Mouse (Mus musculus) left cerebral cortex, postnatal 10 days (tissue): Measurements from ENCODE around the gene Bax. TPM values are rescaled to one million over a fixed set of nuclear protein-coding genes. Genes with fewer than 3 reads are reported as not detected.

Experiments
- DNase-seq, 2 experiments: peaks; one replicate each; pipeline ENCODE4 v3.0.0; 2021 to 2022; ENCODE audit warnings: low spot score in 2 of 2, mixed read lengths in 1 of 2; ENCODE audit errors: extremely low spot score in 1 of 2
- intact Hi-C: fragments of 180-260 bp; cut with DNase I; formaldehyde crosslinking; loops from one replicate; pipeline ENCODE4 v1.15.1; 2025
- total RNA-seq, 2 experiments: library from RNA; stranded (reverse); gene quantifications; 2 replicates each; pipeline ENCODE4 v1.2.3; 2021

Bax gene
- total RNA-seq, result 10 to 100 TPM; 86.0 to 93.8 TPM

DNA sequence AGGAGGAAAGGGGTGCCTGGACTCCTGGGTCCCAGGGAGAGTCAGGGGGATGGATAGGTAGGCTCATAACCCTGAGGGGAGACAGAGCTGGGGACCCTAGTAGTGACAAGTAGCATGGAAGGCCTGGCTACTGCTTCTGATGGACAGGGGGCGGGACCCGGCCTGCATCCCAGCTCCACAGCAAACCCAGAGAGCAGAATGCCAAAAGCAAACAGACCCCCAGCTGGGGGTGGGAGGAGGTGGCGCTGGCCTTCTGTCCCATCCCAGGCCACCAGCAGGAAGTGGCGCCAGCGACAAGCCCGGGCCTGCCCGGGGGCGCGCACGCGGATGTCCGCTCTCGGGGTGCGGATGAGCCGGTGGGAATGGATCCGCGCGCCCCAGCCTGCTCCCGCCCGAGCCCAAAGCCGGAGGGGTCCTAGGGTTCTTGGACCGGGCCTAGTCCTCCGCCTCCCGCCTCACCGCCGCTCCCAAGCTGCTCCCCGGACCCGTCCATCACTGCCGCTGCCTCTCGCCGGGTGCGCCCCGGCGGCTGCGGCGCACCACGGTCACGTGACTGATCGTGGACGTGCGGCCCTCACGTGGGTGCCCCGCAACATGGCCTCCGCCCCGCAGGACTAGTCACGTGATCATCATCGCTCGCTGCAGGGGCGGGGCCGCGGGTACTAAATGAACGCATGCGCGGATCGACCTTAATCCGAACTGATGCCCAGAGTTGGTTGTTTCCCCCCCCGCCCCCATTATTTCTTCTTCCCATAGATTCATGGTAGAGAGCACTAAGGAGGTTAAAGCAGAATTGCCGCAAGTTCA, at the start of gene Bax:
Gene Bax, minus strand, starts transcription at position 616 of the 807 bp plus-strand sequence.
- intact Hi-C loops, result no loop called here
- DNase-seq, result peak; percentile 95 to 98

DNA sequence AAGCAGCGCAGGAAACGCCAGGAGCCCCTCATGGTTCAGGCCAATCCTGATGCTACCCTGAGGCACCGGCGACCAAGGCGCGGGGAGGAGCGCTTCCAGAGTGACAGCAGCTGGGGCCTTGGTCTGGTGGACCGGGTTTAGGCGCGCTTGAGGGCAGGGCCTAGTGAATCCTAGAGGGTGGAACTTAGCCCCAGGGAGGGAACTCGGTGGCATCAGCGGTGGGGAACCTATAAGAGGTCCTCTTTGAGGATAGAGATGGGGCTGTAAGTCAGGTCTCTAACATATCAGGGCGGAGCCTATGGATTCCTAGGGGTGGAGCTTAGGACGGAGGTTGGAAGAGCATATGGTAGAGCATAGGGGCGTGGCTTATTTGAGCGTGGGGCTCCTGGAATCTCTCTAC, 48.7 kb upstream of the Bax start:
- intact Hi-C loops, result no loop called here
- DNase-seq, result no peak

DNA sequence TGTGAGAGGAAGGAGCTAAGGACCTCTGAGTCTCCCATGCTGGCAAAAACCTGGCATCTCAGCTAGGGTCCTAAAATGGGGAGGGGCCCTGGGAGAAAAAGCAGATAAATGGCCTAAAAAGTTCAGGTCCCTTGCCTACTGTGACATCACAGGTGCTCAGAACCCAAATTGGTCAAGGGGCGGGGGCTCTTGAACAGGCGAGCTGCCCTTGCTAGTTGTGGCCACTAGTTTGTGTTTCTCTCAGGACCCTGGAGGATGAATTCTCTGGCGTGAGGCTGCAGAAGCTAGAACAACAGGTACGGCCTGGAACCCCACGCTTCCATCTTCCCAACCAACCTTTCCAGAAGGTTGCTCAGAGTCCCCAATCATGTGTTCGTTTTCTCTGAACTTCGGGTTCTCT, 47.7 kb upstream of the Bax start:
- DNase-seq, result no peak
- intact Hi-C loops, result no loop called here

DNA sequence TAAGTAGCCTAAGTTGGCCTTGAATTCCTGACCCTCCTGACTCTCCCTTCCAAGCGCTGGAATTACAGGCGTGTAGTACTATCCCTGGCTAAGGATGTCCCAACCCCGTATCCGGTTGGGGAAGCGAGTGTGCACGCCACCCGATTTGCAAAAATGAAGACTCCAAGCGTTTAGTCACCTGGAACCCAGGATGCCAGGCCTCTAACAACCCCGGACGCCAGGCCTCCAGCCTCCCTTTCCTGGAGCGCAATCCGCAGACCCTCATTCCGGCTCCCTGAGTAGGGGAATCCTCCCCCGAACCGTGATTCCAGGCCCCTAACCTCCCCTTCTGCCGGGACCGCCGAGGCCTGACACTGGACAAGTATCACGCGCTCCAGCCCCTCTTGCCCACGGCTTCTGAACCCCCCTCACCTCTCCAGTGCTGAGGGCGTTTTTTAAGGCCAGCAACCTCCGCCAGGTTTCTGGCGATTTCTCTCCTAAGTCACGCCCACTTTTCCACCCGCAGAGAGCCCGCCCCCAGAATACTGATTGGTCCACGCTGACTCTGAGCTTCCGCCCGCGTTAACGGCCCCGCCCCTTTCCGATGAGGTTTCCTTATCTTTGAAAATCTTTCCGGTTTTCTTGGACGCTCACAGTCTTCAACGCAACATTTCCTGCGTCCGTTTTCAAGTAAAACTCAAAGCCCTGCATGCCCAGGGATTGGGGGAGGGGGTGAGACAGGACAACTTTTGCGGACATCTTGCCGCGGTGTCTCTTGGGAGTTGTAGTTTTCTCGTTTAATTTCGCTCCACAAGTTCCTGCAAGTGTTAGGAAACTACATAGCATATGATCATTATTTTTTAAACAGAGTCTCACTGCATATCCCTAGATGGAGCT, 43.5 kb upstream of the Bax start, which contains the start of gene Nucb1:
Gene Nucb1, minus strand, starts transcription at position 495 of the 876 bp plus-strand sequence.
- intact Hi-C loops, result no loop called here
- peak; percentile 85 to 95 for DNase-seq

DNA sequence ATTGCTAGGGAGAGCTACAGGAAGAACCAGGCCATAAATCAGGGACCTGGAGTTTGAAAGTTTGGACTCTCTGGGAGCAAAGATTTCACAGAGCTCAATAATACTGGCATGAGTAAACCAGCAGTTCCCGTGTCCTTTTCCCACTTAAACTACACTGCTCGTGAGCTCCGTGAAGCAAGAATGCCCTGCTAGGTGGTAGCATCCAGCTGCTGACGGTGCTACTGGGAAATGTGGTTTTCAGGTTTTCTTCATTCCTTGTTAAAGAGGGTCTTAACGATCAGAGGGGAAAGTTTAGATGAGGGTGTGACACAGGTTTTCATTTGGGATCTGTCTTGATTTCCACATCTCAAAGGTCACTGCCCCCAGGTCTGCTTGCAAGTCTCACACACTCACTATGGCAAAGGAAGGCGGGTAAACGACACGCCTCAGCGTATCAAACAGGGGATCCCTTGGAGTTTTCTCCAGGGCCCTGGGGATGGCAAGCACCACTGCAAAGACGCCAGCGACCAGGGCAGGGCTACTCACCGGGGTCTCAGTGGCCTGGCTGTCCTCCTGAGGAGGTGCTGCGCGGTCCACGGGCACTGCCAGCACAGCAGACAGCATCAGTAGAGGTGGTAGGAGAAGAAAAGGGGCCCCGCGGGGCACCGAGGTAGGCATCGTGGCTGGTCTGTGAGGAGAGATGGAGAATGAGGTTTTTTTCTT, 42.6 kb upstream of the Bax start:
- intact Hi-C loops, result no loop called here
- no peak for DNase-seq

DNA sequence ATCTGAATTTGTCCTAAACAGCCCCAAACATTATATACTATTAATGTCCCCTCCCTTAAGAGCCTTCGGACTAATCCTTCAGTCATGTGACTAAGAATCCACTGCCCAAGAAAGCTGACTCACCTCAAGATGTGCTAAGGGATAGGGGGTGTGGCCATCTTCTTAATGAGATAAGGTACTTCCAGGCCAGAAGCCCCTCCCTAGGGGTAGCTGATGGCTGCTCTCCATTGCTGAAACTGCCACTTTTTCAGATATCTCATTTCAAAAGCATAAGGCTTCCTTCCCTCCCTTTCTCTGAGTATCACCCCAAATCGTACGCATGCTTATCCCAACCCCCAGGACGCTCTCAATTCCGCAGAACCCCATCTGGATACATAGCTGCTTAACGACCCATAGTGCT, 41.9 kb upstream of the Bax start:
- DNase-seq, result no peak
- intact Hi-C loops, result no loop called here

DNA sequence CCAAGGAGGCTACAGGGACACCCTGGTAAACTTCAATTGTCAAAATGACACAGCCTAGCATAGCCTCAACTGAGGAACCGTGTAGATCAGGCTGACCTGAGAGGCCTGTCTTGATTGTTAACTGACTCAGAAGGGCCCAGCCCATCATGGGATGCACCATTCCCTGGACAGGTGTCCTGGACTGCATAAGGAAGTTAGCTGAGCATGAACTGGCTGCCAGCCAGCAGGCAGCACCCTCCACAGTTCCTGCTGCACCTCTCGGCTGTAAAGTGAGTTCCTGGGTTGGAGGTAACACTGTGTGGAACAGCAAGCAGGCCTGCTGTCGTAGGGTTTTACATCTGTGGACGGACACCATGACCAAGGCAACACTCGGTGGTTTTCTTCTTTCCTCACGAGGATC, 40.9 kb upstream of the Bax start:
- no peak for DNase-seq
- intact Hi-C loops, result no loop called here

DNA sequence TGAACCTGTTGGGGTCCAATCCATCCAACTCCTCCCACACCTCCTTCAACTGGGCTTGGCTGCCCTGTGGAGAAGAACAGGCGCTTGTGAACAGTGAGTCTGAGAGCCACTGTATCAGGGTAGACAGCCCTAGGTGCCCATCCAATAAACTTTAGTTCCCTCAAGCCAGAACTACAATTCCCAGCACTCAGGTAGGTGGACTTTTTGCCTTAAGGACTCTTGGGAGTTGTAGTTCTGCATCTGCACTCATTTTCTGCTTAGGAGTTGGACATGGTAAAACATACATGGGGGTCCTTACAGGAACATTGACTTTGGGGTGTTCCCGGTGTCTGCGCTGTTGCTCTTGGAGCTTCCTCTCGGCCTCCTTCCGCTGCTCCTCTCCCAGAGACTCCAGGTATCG, 31.7 kb upstream of the Bax start:
- no peak for DNase-seq
- intact Hi-C loops, result no loop called here

DNA sequence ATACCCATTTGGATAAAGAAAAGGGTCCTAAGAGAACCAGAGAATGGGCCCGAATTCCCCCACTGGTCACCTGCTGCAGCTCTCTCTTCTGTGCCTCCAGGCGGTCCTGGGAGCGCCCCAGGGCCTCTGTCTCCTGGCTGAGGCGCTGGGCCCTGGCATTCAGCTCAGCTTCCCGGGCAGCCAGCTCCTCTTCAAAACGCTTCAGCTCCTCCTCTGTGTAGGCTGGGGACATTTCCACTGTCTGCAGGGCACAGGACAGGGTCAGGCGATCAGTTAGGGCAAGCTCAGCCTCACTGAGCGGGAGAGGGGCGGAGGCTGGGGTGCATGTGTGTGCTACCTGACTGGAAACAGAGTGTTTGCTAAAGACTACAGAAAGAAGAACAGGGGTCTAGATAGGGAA, 27.9 kb upstream of the Bax start:
- intact Hi-C loops, result no loop called here
- no peak for DNase-seq

DNA sequence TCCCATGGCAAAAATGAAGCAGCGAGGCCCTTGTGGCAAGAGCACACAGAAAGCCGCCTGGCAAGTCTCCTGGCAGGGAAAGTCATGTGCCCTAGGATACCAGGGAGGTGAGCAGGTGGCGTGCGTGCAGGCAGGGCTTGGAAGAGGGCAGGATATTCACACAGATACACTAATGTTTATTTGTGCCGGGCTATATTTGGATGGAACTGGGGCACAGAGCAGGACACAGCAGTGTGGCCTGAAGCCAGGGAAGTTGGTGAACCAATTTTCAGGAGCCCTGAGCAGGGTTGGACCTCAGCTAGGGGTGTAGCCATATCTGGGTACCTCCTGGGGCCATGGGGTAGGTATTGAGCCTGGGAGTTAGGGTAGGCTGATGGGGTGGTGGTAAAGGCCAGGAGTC, 26.3 kb upstream of the Bax start:
- peak in 1 of 2 experiments; percentile 15 for DNase-seq
- intact Hi-C loops, result no loop called here

DNA sequence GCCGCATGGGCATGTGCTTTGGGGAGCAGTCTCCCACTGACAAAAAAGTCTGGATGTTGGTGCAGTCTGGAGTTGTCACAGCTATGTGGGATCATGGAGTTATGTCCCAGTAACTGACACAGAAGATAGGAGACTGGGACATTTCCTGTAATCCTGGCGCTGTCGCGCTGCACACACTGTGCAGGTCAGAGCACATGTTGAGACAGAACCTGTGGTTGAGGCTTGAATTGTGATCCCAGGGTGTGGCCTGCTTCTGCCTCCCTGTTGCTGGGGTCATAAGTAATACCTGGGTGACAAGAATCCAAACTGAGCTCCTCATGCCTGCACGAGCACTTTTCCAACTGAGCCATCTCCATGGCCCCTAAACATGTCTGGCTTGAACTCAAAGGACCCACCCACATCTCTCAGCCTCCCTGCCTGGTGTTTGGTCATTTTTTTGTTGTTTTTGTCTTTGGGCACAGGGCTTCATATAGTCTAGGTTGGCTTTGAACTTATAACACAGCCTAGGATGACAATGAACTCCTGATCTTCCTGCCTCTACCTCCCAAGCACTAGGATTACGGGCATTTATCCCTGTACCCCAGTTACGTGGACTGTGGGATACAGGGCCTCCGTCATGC, 25.6 kb upstream of the Bax start:
- no peak for DNase-seq
- intact Hi-C loops, result no loop called here

DNA sequence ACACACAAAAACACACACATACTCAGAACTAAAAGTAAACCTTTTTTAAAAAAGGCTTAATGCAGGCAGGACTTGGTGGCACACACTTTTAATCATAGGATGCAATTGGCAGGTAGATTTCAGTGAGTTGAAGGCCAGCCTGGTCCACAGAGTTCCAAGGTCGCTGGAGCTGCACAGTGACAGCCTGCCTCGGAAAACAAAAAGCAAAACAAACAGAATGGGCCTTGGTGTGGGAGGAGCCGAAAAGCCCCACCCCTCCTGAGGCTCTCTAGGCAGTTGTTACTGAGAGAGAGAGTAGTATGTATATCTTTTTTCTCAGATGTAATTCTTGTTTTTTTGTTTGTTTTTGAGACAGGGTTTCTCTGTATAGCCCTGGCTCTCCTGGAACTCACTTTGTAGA, 24.6 kb upstream of the Bax start:
- no peak for DNase-seq
- intact Hi-C loops, result no loop called here

DNA sequence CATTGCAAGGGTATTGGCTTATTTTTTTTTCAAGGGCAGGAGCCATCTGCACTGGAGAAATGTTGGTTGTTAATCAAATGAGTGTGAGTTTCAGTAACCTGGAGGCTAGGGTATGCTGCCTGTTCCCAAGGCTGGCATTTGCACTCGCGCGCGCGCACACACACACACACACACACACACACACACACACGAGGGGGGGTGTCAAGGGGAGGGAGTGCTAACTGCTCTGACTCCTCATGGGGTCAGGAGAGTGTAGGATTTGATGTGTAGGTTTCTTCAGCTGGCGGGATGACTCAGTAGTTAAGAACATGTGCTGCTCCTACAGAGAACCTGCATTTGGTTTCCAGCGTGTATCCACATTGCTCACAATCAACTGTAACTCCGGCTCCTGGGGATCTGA, 24.1 kb upstream of the Bax start:
- no peak for DNase-seq
- intact Hi-C loops, result no loop called here

DNA sequence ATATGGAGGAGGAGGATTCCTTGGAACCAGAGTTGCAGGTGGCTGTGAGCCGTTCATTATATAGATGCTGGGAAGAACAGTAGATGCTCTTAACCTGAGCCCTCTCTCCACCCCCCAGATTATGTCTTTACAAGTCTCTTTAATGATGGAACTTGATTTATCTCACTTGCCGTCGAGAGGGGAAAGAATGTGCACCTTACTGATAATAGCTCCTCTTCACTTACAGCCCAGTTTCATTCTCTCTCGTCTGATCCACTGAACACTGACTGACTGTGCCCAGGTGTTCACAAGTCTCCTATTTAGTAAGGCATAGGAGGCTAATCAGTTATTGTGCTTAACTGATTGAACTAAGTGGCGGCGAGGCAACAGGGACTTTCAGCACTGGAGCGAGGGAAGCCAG, 22.9 kb upstream of the Bax start:
- no peak for DNase-seq
- intact Hi-C loops, result no loop called here

DNA sequence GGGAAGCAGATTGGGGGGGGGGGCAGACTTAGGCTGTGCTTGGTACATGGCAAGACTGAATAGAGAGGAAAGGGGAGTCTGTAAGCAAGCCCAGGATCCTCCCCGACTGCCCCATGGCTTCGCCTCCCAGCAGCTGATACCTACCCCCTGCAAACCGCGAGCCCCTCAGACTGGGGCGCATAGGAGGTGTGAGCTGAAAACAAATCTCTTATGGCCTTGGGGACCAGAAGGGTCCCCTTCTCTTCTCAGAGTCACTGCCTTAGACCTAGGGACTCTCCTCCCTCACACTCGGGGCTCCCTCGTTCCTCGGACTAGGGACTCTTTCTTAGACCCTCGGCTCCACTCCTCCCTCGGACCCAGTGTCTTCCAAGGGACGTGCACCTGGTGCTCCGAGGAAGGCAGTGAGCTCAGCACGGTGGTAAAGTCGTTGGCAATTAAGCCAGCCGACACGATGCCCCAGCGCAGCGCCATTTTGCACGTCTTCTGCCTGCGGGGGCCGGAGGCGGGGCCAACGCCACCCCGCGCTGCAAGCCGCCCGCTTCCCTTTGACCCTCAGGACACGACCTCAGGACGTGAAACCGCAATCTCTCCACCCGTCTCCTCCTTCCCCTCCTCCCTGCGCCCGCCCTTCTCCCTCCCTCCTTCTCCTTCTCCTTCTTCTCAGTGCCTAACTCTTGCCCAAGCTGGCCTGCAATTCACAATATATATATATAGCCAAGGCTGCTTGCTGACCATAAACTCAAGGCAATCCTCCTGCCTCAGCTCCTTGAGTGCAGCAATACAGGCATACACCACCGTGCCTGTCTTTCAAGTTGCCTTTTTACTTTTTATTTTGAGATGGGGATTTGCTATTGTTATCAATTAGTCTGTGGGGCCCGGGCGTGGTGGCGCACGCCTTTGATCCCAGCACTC, 21.9 kb upstream of the Bax start, which contains the start of gene Dhdh:
Gene Dhdh, minus strand, starts transcription at position 513 of the 912 bp plus-strand sequence.
- peak in 1 of 2 experiments; percentile 76 for DNase-seq
- intact Hi-C loops, result no loop called here

DNA sequence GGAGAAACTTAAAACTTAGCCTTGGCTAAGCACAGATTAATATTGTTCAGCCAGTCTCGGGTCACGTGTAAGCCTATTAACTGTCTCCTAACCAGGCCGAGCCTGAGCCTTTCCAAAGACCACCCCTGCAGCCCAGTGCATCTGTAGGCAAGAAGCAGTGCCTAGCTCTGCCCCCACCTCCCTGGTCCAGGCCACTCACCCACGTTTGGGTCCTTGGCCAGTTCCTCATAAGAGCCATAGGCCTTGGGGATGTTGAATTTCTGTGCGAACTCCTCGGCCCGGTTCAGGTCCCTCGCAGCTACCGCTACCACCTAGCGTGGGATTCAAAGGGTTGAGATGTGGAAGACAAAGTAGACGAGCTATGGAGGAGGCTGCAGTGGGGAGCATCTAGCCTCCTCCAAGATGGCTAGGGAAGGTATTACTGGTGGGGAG, 21.2 kb upstream of the Bax start:
- no peak for DNase-seq
- intact Hi-C loops, result no loop called here

DNA sequence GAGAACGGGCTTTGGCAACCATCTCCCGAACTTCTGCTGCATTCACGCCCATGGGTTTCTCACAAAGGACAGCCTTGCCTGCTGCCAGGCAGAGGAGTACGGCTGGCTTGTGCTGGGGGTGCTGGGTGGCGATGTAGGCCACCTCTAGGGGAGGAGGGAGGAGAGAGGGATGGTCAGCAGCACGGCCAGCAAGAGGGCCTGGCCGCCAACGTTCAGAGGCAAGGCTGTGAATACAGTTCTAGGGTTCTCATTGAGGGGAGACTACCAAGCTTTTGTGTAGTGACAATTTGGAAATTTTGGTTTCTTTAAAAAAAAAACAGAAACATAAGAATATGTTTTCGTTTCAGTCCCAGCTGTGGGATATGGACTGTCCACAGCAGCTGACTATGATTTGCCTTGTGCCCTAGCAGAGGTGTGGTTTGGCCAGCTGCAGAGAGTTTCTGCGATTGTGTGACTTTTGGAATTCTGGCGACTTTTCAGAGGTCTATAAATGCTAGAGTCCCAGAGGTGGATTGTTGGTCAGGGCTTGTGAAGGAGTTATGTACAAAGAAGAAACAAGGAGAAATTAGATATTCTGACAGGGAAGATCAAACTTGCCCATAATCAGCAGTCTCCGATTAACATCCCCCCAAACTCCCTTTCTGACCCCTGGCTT, 20.2 kb upstream of the Bax start, which contains the start of gene Gm45808:
Gene Gm45808, minus strand, starts transcription at position 51 of the 655 bp plus-strand sequence.
- intact Hi-C loops, result no loop called here
- no peak for DNase-seq
